Mouse (Mus musculus) urinary bladder, postnatal 25 days (tissue): Measurements from ENCODE around the gene Itgb4.

ENCODE experiments used
- DNase-seq: peaks from one replicate; pipeline ENCODE4 v3.0.0; 2022; ENCODE audit warnings: low spot score

Gene Itgb4

GRCm38 (mm10) chr11:116028177-116028865 is 53.8 kb downstream of the Itgb4 start:
- DNase-seq, result no peak

- DNase-seq, result no peak
These were observed 54.8 kb downstream of the Itgb4 start for GRCm38 (mm10) chr11:116029086-116029865.

GRCm38 (mm10) chr11:116030088-116030897 is 55.8 kb downstream of the Itgb4 start, which contains the start of gene Unk:
Gene Unk (plus strand): TSS chr11:116030322.
- peak; percentile 89 for DNase-seq

- DNase-seq, result no peak
These were observed 56.7 kb downstream of the Itgb4 start for GRCm38 (mm10) chr11:116030898-116031845.

GRCm38 (mm10) chr11:116034584-116034983 is 60.1 kb downstream of the Itgb4 start:
- DNase-seq, result no peak

- no peak for DNase-seq
These were observed 62.2 kb downstream of the Itgb4 start for GRCm38 (mm10) chr11:116036671-116037070.

- DNase-seq, result no peak
These were observed 63.3 kb downstream of the Itgb4 start for GRCm38 (mm10) chr11:116037826-116038225.

GRCm38 (mm10) chr11:116040593-116040992 is 66.1 kb downstream of the Itgb4 start:
- no peak for DNase-seq

GRCm38 (mm10) chr11:116041833-116042232 is 67.3 kb downstream of the Itgb4 start:
- no peak for DNase-seq

- DNase-seq, result no peak
These were observed 68.0 kb downstream of the Itgb4 start for GRCm38 (mm10) chr11:116042372-116043138.

- no peak for DNase-seq
These were observed 68.8 kb downstream of the Itgb4 start for GRCm38 (mm10) chr11:116043286-116043685.

- DNase-seq, result no peak
These were observed 70.7 kb downstream of the Itgb4 start for GRCm38 (mm10) chr11:116045173-116045572.

GRCm38 (mm10) chr11:116049610-116050009 is 75.1 kb downstream of the Itgb4 start:
- DNase-seq, result no peak

GRCm38 (mm10) chr11:116050196-116050595 is 75.7 kb downstream of the Itgb4 start:
- no peak for DNase-seq

GRCm38 (mm10) chr11:116053510-116054229 is 79.2 kb downstream of the Itgb4 start:
- DNase-seq, result no peak

GRCm38 (mm10) chr11:116055873-116056272 is 81.4 kb downstream of the Itgb4 start:
- no peak for DNase-seq

GRCm38 (mm10) chr11:116057237-116057881 is 82.8 kb downstream of the Itgb4 start:
- no peak for DNase-seq
